ENCODE assay signal across 16 mouse cellular contexts in the genomic region with DNA sequence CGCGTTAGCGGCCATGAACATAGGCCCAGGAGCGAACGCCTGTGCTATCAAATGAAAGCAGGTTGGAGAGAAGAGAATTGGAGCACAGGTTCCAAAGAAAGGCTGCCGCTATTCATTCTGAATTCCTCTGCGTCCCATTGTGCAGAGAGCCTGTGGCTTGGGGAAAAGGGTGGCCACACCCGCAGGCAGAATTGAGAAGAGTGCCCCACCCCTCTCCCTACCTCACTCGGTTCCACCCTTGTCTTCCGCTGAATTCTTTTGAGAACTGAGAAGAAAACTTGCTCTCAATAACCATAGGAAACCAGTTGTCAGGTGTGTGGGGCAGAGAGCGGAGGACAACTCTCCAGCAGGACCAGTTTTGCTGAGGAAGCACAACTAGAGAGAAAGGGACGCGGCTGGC. TPM values are rescaled to one million over a fixed set of nuclear protein-coding genes. Genes with fewer than 3 reads are reported as not detected.
DNase-seq lines count a peak whose midpoint lies in the region; ATAC-seq and TF ChIP-seq lines count a peak whose summit lies in the region.
"Had no signal": no experiment of that assay in that cellular context is flagged by ENCODE, and none has a peak within 500 bp of the region (broad histone marks: within the 10 kb centered on the region; RNA-seq: fewer than 3 reads in every experiment).

No protein-coding gene starts in this region.

- H3K9ac ChIP-seq in embryonic facial prominence, embryonic 11.5 days (replicated peaks; ENCODE audit: low read length), result no peak overlapping the region
- H3K9ac ChIP-seq in lung, embryonic 15.5 days, result no peak overlapping the region
- H3K9ac ChIP-seq in intestine, postnatal 0 days (ENCODE audit: low read depth, low read length), result no peak overlapping the region
- no peak overlapping the region for H3K9ac ChIP-seq in hindbrain, embryonic 14.5 days
- no peak overlapping the region for H3K9ac ChIP-seq in hindbrain, postnatal 0 days (replicated peaks; ENCODE audit: low read length)
- H3K9ac ChIP-seq: forebrain, embryonic 15.5 days; lung, embryonic 14.5 days; midbrain, embryonic 12.5 days had no signal

- no peak for TF ChIP-seq CTCF in lung, adult 2 months (IDR thresholded peaks at IDR 0.05; ENCODE audit: insufficient read depth, low read length)
- TF ChIP-seq CTCF in E14TG2a.4 (conservative IDR thresholded peaks at IDR 0.05; ENCODE audit: low read length), result no peak
- no peak for TF ChIP-seq CTCF in intestine, postnatal 0 days (IDR thresholded peaks at IDR 0.05; ENCODE audit: low read depth)
- TF ChIP-seq CTCF in hindbrain, postnatal 0 days (IDR thresholded peaks at IDR 0.05; ENCODE audit: low read depth), result no peak

- no peaks in the 10 kb centered on the region for H3K4me1 ChIP-seq in embryonic facial prominence, embryonic 11.5 days (ENCODE audit: control insufficient read depth, insufficient read depth, low read length)
- H3K4me1 ChIP-seq in embryonic facial prominence, embryonic 10.5 days, result peaks cover 6% of the 10 kb centered on the region
- peaks cover 9% of the 10 kb centered on the region for H3K4me1 ChIP-seq in lung, embryonic 15.5 days
- H3K4me1 ChIP-seq in lung, adult 2 months (ENCODE audit: control insufficient read depth, insufficient read depth, low read length), result no peaks in the 10 kb centered on the region; the same call in 1 of the 2 replicates
- peaks cover 61% of the 10 kb centered on the region for H3K4me1 ChIP-seq in E14TG2a.4 (replicated peaks; ENCODE audit: low read depth, low read length)
- no peaks in the 10 kb centered on the region for H3K4me1 ChIP-seq in intestine, postnatal 0 days (replicated peaks; ENCODE audit: control insufficient read depth, insufficient read depth, low read length)
- H3K4me1 ChIP-seq in hindbrain, embryonic 14.5 days (replicated peaks; ENCODE audit: control insufficient read depth, insufficient read depth, low read length), result no peaks in the 10 kb centered on the region
- peaks cover 3% of the 10 kb centered on the region; the same call in 1 of the 2 replicates for H3K4me1 ChIP-seq in hindbrain, postnatal 0 days (ENCODE audit: insufficient read depth, low read length)
- H3K4me1 ChIP-seq: midbrain, embryonic 12.5 days had no signal

- peak; percentile 8 for DNase-seq in embryonic facial prominence, embryonic 11.5 days (ENCODE audit: low spot score)
- no peak for DNase-seq in embryonic facial prominence, embryonic 10.5 days (ENCODE audit: low spot score)
- DNase-seq in lung, adult 2 months, result no peak
- no peak for DNase-seq in hindbrain, embryonic 14.5 days (ENCODE audit: low spot score)
- no peak for DNase-seq in hindbrain, postnatal 0 days (ENCODE audit: low spot score)
- DNase-seq: adrenal gland, postnatal 10 days; cerebellum, adult 18-20 months; kidney, adult 2 months; kidney, postnatal 36 days; lung, embryonic 14.5 days; thymus, postnatal 25 days had no signal

- H3K9me3 ChIP-seq in embryonic facial prominence, embryonic 11.5 days (replicated peaks; ENCODE audit: control insufficient read depth, low read length), result no peaks in the 10 kb centered on the region
- no peaks in the 10 kb centered on the region for H3K9me3 ChIP-seq in embryonic facial prominence, embryonic 10.5 days
- no peaks in the 10 kb centered on the region for H3K9me3 ChIP-seq in lung, embryonic 15.5 days
- peaks cover 4% of the 10 kb centered on the region for H3K9me3 ChIP-seq in E14TG2a.4 (ENCODE audit: low read length)
- H3K9me3 ChIP-seq in intestine, postnatal 0 days (ENCODE audit: control insufficient read depth), result no peaks in the 10 kb centered on the region
- no peaks in the 10 kb centered on the region for H3K9me3 ChIP-seq in hindbrain, embryonic 14.5 days (ENCODE audit: control insufficient read depth, low read length)
- H3K9me3 ChIP-seq in hindbrain, postnatal 0 days (ENCODE audit: low read length), result no peaks in the 10 kb centered on the region
- H3K9me3 ChIP-seq: forebrain, embryonic 15.5 days had no signal

- H3K4me3 ChIP-seq in embryonic facial prominence, embryonic 11.5 days (ENCODE audit: low read depth, low read length), result no peak overlapping the region
- H3K4me3 ChIP-seq in embryonic facial prominence, embryonic 10.5 days, result no peak overlapping the region
- no peak overlapping the region for H3K4me3 ChIP-seq in lung, embryonic 15.5 days
- H3K4me3 ChIP-seq in lung, adult 2 months (replicated peaks; ENCODE audit: extremely low read depth, low read depth, low read length), result no peak overlapping the region
- peak overlapping the region; percentile 30 for H3K4me3 ChIP-seq in E14TG2a.4 (replicated peaks; ENCODE audit: low read length)
- no peak overlapping the region for H3K4me3 ChIP-seq in intestine, postnatal 0 days (ENCODE audit: low read depth, low read length)
- no peak overlapping the region for H3K4me3 ChIP-seq in hindbrain, embryonic 14.5 days (replicated peaks; ENCODE audit: low read length)
- no peak overlapping the region for H3K4me3 ChIP-seq in hindbrain, postnatal 0 days (ENCODE audit: low read length)
- H3K4me3 ChIP-seq: forebrain, embryonic 15.5 days; midbrain, embryonic 12.5 days had no signal

- 54% methylated on average over 13 of the region's 13 CpGs for WGBS in embryonic facial prominence, embryonic 11.5 days
- whole genome bisulfite sequencing in embryonic facial prominence, embryonic 10.5 days, result 48% methylated on average over 13 of the region's 13 CpGs
- WGBS in lung, embryonic 15.5 days, result 52% methylated on average over 13 of the region's 13 CpGs
- WGBS in lung, adult 2 months, result 52% methylated on average over 13 of the region's 13 CpGs
- WGBS in intestine, postnatal 0 days, result 39% methylated on average over 13 of the region's 13 CpGs
- WGBS in hindbrain, embryonic 14.5 days, result 40% methylated on average over 13 of the region's 13 CpGs
- WGBS in hindbrain, postnatal 0 days, result 50% methylated on average over 13 of the region's 13 CpGs

- no peaks in the 10 kb centered on the region for H3K27me3 ChIP-seq in embryonic facial prominence, embryonic 11.5 days (ENCODE audit: control insufficient read depth, insufficient read depth, low read length)
- no peaks in the 10 kb centered on the region for H3K27me3 ChIP-seq in embryonic facial prominence, embryonic 10.5 days (replicated peaks; ENCODE audit: low read depth, poor library complexity, severe bottlenecking)
- no peaks in the 10 kb centered on the region for H3K27me3 ChIP-seq in lung, embryonic 15.5 days
- peaks cover 55% of the 10 kb centered on the region for H3K27me3 ChIP-seq in E14TG2a.4 (ENCODE audit: insufficient read depth, low read length)
- no peaks in the 10 kb centered on the region for H3K27me3 ChIP-seq in intestine, postnatal 0 days (replicated peaks; ENCODE audit: control insufficient read depth, insufficient read depth, low read length)
- H3K27me3 ChIP-seq in hindbrain, embryonic 14.5 days (ENCODE audit: control insufficient read depth, insufficient read depth, low read length), result no peaks in the 10 kb centered on the region
- no peaks in the 10 kb centered on the region for H3K27me3 ChIP-seq in hindbrain, postnatal 0 days (ENCODE audit: insufficient read depth, low read length)
- H3K27me3 ChIP-seq: forebrain, embryonic 15.5 days had no signal

- no peaks in the 10 kb centered on the region for H3K36me3 ChIP-seq in embryonic facial prominence, embryonic 11.5 days (replicated peaks; ENCODE audit: control insufficient read depth, insufficient read depth, low read depth, low read length)
- H3K36me3 ChIP-seq in embryonic facial prominence, embryonic 10.5 days (replicated peaks), result no peaks in the 10 kb centered on the region; the same call in 1 of the 2 replicates
- H3K36me3 ChIP-seq in lung, embryonic 15.5 days, result no peaks in the 10 kb centered on the region
- no peaks in the 10 kb centered on the region for H3K36me3 ChIP-seq in E14TG2a.4 (ENCODE audit: insufficient read depth, low read length)
- H3K36me3 ChIP-seq in intestine, postnatal 0 days (ENCODE audit: control insufficient read depth, insufficient read depth), result no peaks in the 10 kb centered on the region
- no peaks in the 10 kb centered on the region for H3K36me3 ChIP-seq in hindbrain, embryonic 14.5 days (replicated peaks; ENCODE audit: control insufficient read depth, insufficient read depth)
- H3K36me3 ChIP-seq in hindbrain, postnatal 0 days (ENCODE audit: insufficient read depth, low read length), result no peaks in the 10 kb centered on the region
- H3K36me3 ChIP-seq: forebrain, embryonic 15.5 days; midbrain, embryonic 12.5 days had no signal

- H3K27ac ChIP-seq in embryonic facial prominence, embryonic 11.5 days (replicated peaks; ENCODE audit: low read depth, low read length), result no peak overlapping the region
- no peak overlapping the region for H3K27ac ChIP-seq in embryonic facial prominence, embryonic 10.5 days (replicated peaks)
- no peak overlapping the region for H3K27ac ChIP-seq in lung, embryonic 15.5 days
- no peak overlapping the region for H3K27ac ChIP-seq in intestine, postnatal 0 days (ENCODE audit: low read depth, low read length)
- no peak overlapping the region for H3K27ac ChIP-seq in hindbrain, embryonic 14.5 days
- no peak overlapping the region for H3K27ac ChIP-seq in hindbrain, postnatal 0 days
- H3K27ac ChIP-seq: forebrain, embryonic 15.5 days; midbrain, embryonic 12.5 days had no signal

- no peak overlapping the region for H3K4me2 ChIP-seq in embryonic facial prominence, embryonic 11.5 days (ENCODE audit: low read depth, low read length)
- 0 out of 2 replicates have a peak overlapping the region, but pooled peaks have one; percentile 8 for H3K4me2 ChIP-seq in lung, embryonic 15.5 days
- H3K4me2 ChIP-seq in intestine, postnatal 0 days (replicated peaks; ENCODE audit: low read depth), result 0 out of 2 replicates have a peak overlapping the region, but pooled peaks have one; percentile 13
- H3K4me2 ChIP-seq in hindbrain, embryonic 14.5 days (replicated peaks), result no peak overlapping the region
- H3K4me2 ChIP-seq in hindbrain, postnatal 0 days (ENCODE audit: low read depth, low read length), result no peak overlapping the region
- H3K4me2 ChIP-seq: forebrain, embryonic 15.5 days; lung, embryonic 14.5 days; midbrain, embryonic 12.5 days had no signal

- ATAC-seq in embryonic facial prominence, embryonic 11.5 days (replicated peaks; ENCODE audit: insufficient number of reproducible peaks, low FRiP score, low TSS enrichment, low read depth), result no peak
- ATAC-seq in lung, embryonic 15.5 days (ENCODE audit: borderline replicate concordance, extremely low read depth, low FRiP score, low TSS enrichment), result no peak
- no peak for ATAC-seq in intestine, postnatal 0 days
- no peak for ATAC-seq in hindbrain, embryonic 14.5 days (ENCODE audit: low FRiP score)
- ATAC-seq in hindbrain, postnatal 0 days, result no peak
- ATAC-seq: forebrain, embryonic 15.5 days had no signal

- no peak for TF ChIP-seq POLR2A in lung, adult 2 months (IDR thresholded peaks at IDR 0.05; ENCODE audit: borderline replicate concordance, extremely low read depth, low read depth, low read length)

RNA-seq across cellular contexts. Expression of gene Foxn3, which starts 10.9 kb away (rescaled TPM):
- polyA plus RNA-seq in embryonic facial prominence, embryonic 11.5 days (2014; fragmentation: Nextera tagmentation; extraction: Ambion mirVana), result 80.5 and 83.1 TPM in 2 replicates
- 64.7 and 65.3 TPM in 2 replicates for polyA plus RNA-seq in embryonic facial prominence, embryonic 10.5 days (2016; fragmentation: Nextera tagmentation; extraction: Ambion mirVana)
- polyA plus RNA-seq in lung, embryonic 15.5 days (2015; fragmentation: Nextera tagmentation; extraction: Ambion mirVana), result 60.9 and 63.5 TPM in 2 replicates
- 43.6 and 48.2 TPM in 2 replicates for polyA plus RNA-seq in lung, adult 2 months (2012; rRNA removed)
- 41.9 and 48.4 TPM in 2 replicates for polyA plus RNA-seq in intestine, postnatal 0 days (2015; fragmentation: Nextera tagmentation; extraction: Ambion mirVana)
- 83.6 and 84.9 TPM in 2 replicates for polyA plus RNA-seq in hindbrain, embryonic 14.5 days (2014; fragmentation: Nextera tagmentation; extraction: Ambion mirVana)
- total RNA-seq in hindbrain, postnatal 0 days (2014; rRNA removed), result 40.6 and 50.4 TPM in 2 replicates
- polyA plus RNA-seq in hindbrain, postnatal 0 days (2015; fragmentation: Nextera tagmentation; extraction: Ambion mirVana), result 69.0 and 70.5 TPM in 2 replicates

Comparison
In these comparisons a context has a peak if more than half of its experiments do, and no peak if none do; other contexts are left out.
1. H3K4me2 ChIP-seq: peak in lung, embryonic 15.5 days (single experiment) and intestine, postnatal 0 days (single experiment); none in embryonic facial prominence, embryonic 11.5 days (single experiment), hindbrain, embryonic 14.5 days (single experiment) and hindbrain, postnatal 0 days (single experiment).